Mouse (Mus musculus) cerebellum, adult 9-10 months (tissue): ENCODE results near the gene Chmp4b.

ENCODE experiments used
- DNase-seq: peaks from one replicate; pipeline ENCODE4 v3.0.0; 2022

Gene Chmp4b

GRCm38 (mm10) chr2:154642005-154642459 is 9.5 kb upstream of the Chmp4b start:
- no peak for DNase-seq

DNA sequence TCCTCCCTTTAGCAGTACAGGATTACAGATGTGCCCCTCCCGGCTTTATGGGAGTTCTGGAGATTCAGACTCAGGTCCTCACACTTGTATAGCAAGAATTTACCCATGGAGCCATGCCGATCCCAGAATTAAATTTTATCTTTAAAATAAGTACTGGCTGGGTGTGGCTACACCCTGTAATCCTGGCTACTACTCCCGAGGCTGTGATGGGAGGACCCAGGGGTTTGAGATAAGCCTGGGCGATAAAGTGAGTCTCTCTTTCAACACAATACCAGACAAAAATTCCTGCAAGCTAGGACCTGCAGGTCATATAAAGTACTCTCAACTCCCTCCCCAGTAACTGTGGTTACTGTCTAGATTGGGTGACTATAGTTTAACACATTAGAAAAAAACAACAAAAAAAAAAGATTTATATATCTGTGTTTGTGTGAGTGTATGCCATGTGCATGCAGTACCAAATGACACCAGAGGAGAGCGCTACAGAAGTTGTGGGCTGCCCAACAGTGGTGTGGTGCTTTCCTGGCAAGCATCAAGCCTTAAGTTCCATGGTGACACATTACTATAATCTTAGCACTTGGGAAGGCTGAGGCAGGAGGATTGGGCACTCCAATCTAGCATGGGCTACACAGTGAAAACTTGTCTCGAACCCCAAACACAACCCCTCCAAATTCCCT is 8.7 kb upstream of the Chmp4b start:
- DNase-seq: no peak

DNA sequence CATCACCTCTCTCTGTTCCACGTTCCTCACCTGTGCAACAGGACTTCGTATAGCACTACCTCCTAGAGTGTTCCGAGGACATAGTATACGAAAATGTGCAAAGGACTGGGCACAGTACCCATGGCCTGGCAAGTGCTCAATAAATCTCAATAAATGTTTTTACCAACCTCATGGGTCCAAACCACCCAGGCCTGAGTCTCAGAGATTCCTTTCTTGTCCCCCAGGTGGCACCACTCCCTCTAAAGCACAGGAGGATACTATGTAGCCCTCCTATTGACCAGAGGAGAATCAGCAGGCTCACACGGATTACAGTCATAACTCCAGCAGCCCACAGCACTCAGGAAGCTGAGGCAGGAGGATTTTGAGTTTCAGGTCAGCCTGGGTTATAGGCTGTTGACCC is 4.9 kb upstream of the Chmp4b start:
- peak; percentile 47 for DNase-seq

DNA sequence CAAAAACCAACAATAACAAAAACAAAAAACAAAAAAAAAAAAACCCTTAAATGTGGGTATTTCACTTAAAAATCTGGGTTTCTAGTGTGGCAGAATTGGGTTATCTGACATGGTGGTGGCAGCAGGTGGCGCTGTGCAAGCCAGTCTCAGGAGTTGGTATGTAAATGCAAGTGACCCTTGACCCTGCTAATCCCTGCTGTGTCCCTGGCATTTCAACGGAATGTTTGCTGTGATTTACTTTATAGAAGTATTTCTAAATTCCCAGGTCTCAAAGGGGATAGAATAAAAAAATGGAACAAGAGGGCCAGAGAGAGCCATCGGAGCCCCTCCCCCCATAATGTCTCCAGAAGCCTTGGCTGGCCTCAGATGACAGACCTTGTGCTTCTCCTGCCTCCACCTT is 3.4 kb upstream of the Chmp4b start:
- DNase-seq: no peak

DNA sequence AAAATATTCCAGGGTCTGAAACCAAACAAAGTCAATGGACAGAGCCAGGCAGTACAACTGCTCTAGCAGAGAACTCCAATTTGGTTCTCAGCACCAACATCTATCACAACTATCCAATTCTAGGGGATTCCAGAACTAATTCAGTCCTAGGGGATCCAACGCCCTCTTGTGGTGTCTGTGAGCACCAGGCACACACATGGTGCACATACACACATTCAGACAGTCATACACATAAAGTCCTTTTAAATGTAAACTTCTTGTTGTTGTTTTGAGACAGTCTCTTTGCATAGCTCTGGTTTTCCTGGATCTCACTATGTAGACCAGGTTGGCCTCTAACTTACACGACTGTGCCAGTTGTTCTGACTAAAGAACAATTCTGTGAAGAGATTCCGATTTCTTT is 1.1 kb upstream of the Chmp4b start:
- no peak for DNase-seq

DNA sequence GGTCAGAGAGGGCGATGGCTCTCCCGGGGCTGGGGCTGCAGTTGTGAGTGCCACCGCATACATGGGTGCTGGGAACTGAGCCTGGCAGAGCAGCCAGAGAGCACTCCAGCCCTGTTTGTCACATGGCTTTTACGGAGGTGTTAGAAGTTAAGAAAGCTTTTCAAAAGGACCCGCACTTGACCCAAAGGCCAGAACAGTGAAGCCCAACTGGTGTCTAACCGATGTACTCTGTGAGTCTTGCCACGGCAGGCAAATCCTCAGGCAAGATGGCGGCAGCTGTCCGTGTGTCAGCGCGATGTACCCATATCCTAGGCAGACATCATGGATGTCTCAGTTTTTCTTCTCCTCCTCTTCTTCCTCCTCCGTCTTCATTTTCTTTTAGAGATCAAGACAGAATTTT is 3.5 kb downstream of the Chmp4b start:
- no peak for DNase-seq

GRCm38 (mm10) chr2:154655878-154656414 is 4.4 kb downstream of the Chmp4b start:
- DNase-seq: no peak

DNA sequence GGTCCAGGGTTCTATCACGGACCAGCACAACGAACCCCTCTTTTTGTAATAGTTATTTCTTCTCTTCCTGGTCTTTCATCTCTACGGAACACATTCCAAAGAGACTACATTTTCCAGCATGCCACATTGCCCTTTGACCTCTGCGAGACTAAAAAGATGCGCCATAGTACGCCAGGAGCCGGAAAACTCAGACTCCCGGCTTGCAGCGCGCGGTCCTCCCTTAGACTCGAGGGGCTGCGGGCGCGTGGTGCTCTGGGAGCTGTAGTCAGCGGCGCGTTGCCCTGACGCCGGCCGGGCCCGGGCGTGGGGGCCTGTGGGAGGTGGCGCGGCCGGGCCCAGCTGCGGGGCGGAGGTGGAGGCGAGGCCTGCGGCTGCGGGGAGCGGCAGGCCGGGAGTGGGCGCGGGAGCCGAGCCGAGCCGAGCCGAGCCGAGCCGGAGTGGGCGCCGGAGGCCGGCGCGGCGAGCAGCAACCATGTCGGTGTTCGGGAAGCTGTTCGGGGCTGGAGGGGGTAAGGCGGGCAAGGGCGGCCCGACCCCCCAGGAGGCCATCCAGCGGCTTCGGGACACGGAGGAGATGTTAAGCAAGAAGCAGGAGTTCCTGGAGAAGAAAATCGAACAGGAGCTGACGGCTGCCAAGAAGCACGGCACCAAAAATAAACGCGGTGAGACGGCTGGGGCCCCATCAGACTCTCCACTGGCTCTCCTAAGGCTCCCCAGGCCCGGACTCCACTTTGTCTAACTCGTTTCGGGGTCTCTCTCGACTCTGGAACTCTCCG is 5.4 kb downstream of the Chmp4b start:
- DNase-seq: peak; percentile 98

DNA sequence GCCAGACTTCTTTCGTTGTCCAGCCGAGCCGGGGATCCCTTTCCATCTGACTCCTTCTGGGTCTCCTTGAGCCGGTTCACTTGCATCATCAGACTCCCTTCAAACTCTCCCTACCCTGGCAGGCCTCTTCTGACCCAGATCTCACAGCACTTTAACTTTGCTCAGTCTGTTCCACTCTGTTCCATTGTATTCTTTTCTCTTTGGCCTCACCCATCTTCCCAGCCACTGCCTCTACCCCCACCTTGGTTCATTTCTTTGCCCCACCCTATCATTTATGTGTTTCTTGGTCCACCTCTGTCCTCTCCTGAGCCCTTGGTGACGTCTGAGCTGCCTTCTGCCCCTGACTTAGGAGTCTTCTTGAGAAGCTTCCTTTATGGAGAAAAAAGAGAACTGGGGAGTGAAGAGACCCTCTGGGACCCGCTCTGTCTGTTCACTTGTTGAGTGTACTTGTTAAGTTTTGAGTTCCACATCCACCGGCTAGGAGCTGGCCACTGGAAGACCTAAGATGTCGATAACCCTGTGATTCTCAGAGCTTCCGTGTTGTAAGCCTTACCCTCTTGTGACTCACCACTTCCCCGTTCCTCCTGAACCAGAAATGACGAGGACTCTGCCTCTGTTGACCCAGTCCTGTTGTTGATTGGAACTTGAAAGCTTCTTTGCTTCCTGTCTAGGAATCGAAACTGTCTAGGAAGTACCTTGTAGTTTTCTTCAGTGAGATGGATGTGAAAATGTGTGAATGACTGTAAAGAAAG is 6.2 kb downstream of the Chmp4b start:
- DNase-seq: peak; percentile 57

DNA sequence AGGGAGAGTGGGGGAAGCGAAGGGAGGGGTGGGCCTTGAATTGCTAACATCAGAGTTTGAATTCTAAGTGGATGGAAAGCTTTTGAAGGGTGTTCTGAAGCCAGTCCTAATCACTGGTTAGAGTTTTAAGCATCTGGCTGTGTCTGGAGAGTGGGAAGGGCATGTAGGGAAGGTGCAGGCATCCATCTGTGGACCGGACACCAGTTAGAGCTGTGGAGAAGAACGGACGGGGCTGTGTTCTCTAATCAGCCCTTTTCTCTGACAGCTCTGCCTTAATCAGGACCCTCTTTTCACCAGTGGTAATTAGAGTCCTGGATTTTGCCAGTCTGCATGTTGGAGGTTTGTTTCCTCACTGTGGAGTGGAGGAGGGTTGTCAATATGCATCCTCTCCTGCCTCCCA is 7.6 kb downstream of the Chmp4b start:
- DNase-seq: no peak

- no peak for DNase-seq
Observed at GRCm38 (mm10) chr2:154659531-154660074, 8.1 kb downstream of the Chmp4b start.

GRCm38 (mm10) chr2:154668680-154669079 is 17.2 kb downstream of the Chmp4b start:
- no peak for DNase-seq

DNA sequence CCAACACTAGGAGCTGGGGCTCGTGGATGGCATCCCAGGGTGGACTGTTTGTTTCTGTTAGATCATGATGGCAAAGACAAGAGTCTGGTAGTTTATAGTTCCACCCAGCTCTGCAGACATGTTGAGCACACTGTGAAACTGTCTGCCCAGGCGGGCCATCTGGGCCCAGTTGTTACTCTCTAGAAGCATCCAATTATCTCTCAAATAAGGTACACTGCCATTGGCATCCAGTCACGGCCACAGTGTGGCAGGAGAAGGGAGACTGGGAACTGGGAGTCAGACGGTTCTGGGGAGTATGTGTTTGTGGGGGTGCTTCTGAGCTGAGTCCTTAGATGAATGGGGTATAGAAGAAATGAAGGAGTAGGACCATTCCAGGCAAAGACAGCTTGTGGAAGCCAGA is 18.6 kb downstream of the Chmp4b start:
- DNase-seq: no peak

GRCm38 (mm10) chr2:154670741-154671140 is 19.2 kb downstream of the Chmp4b start:
- no peak for DNase-seq

GRCm38 (mm10) chr2:154674008-154674407 is 22.5 kb downstream of the Chmp4b start:
- no peak for DNase-seq

GRCm38 (mm10) chr2:154676653-154677609 is 25.4 kb downstream of the Chmp4b start:
- DNase-seq: peak; percentile 82

DNA sequence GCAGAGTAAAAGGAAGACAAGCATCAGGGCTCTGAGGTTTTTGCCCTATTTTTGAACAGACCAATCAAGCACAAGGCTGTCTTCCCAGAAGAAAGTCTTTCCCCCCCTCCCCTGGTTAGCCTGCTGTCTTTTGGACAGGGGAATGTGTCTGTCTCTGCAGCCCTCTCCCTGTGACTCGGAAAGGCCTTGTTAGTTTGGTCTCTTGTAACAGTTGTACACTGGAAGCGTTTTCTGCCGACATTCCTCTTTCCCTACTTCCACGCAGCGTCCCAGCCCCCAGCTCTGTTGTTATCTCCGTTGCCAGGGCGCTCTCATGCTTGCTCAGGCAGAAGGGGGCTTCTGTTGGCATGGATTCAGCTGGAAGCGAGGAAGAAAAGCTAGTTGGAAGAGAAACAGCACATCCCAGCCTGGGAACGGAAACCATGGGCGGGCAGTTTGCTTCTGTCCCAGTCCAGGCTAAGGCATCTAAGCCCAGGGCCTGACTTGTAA is 26.2 kb downstream of the Chmp4b start:
- DNase-seq: no peak

DNA sequence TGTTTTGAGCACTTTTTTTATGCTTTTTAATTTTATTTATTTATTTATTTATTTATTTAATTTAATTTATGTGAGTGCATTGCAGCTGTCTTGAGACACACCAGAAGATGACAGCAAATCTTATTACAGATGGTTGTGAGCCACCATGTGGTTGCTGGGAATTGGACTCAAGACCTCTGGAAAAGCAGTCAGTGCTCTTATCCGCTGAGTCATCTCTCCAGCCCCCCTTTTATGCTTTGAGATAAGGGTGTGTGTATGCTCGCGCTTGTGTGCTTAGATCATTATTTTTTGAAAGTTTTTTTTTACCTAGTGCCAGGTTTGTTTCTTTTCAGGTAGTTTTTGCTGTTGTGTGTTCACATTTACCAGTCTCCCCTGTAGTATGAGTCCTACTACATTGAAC is 27.5 kb downstream of the Chmp4b start:
- no peak for DNase-seq

GRCm38 (mm10) chr2:154680337-154680736 is 28.8 kb downstream of the Chmp4b start:
- no peak for DNase-seq

GRCm38 (mm10) chr2:154680941-154681340 is 29.4 kb downstream of the Chmp4b start:
- no peak for DNase-seq

DNA sequence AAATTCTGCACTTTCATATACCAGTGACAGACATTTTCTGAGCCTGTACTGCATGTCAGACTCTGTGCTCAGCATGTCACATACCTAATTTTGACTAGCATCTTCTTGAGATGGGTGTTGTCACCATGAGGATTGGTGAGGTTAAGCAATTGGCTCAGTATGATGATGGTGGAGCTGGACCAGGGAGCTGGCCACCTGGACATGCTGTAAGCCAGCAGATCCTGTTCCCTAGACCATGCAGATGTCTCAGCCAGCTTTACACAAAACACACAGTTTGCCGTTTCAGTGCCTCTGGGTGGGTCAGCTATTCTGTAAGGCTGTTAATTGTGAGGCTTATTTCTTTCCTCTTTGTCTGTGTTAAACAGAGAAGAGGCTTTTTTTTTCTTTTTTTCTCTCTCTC is 31.2 kb downstream of the Chmp4b start:
- DNase-seq: no peak
